Mouse (Mus musculus): ENCODE data around the gene Wnt2b. TPM values are rescaled to one million over a fixed set of nuclear protein-coding genes. Genes with fewer than 3 reads are reported as not detected.

Wnt2b gene
- 0.36 and 1.1 TPM in 2 replicates for polyA plus RNA-seq (2015; fragmentation: Nextera tagmentation; extraction: Ambion mirVana)

DNA sequence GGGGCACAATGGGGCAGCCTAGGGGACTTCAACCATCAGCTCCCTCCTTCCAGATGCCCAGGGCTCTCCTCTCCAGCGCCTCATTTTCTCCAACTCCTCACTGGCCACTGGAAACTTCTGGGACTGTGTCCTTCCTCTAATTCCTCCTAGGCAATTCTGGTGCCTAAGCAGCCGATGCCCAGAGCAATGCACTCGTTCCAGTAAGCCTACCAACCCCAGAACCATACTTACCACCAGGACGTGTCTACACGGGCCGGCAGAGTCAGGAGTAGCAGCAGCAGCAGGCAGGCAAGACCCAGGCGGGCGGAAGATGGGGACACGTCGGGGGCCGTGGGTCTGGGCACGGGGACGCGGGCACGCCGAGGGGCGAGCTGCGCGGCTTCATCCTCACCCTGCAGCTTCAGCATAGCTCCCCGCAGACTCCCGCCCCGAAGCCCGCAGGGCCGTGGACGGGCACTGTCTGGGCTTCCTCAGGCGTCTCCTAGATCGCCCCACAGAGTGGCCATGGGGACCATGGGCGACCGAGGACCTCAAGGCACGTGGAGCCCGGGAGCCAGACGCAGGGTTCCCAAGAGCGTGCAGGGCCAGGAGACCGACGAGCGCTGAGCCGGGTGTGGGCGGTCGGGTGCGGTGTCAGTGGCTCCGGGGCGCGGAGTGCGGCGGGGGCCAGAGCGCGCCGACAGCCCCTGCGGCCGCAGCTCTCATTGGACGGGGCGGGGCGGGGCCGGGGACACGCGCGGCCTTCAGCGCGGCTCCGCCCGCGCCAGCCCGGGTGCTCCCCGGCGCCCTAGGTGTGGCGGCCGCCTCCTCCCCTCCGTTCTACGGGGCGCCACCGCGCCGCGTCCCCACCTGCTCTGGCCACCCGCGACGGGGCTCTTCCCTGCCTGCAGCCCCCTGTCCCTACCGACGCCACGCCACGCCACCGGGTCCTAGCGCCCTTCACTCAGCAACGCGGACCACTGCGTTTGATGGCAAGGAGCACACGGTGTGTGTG is at the start of gene Wnt2b:
TSS of gene Wnt2b (minus strand) at position 856 of the 994 bp plus-strand sequence.
- peak within 1 kb of the TSS; percentile 51 for H3K4me3 ChIP-seq (replicated peaks)
- peaks cover 89% of the 10 kb centered on the region for H3K27me3 ChIP-seq
- peaks cover 37% of the 10 kb centered on the region for H3K4me1 ChIP-seq
- WGBS = 2% methylated on average over 85 of the region's 87 CpGs
- no peaks in the 10 kb centered on the region for H3K36me3 ChIP-seq
- no peak within 1 kb of the TSS for H3K27ac ChIP-seq
- H3K9me3 ChIP-seq (replicated peaks) = no peaks in the 10 kb centered on the region
- peak within 1 kb of the TSS; percentile 83 for H3K4me2 ChIP-seq
- peak; percentile 67 for ATAC-seq (replicated peaks; ENCODE audit: low FRiP score)
- peak within 1 kb of the TSS; percentile 33; the same call in 1 of the 2 replicates for H3K9ac ChIP-seq

DNA sequence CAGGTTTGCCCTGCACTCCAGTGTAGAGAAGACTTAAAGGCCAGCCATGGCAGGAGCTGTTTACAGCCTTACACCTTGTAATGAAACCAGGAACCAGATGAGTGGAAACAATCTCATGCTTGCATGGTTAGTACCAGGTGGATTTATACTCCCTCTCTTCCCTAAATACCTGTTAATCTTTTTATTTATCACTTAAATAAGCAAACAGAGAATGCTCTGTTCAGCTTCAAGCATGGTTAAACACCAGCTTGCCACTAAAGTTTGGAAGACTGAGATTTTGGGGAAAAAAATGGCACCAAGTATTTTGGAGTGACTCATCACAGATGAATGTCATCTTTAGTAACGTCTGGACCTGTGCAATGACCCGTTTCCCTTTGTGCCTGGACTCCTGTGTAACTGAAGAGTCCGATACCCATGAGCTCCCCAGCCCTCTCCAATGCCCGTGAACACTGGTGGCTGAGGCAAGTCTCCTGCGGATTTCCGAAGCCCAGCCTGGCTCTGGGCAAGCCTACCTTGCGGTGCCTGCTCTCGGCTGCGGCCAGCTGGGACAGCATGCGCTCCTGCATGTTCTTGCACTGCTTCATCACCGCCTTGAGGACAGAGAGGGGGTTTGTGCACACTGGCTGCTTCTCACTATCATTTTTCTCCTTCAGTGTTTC is 49.1 kb upstream of the Wnt2b start:
- no peak overlapping the region for H3K9ac ChIP-seq
- no peaks in the 10 kb centered on the region for H3K27me3 ChIP-seq
- no peak overlapping the region for H3K4me2 ChIP-seq
- WGBS = 72% methylated on average over 11 of the region's 11 CpGs
- H3K27ac ChIP-seq = 0 out of 2 replicates have a peak overlapping the region, but pooled peaks have one; percentile 5
- peaks cover 57% of the 10 kb centered on the region for H3K36me3 ChIP-seq
- ATAC-seq (replicated peaks; ENCODE audit: low FRiP score) = no peak
- H3K9me3 ChIP-seq (replicated peaks) = no peaks in the 10 kb centered on the region
- H3K4me3 ChIP-seq (replicated peaks) = no peak overlapping the region
- H3K4me1 ChIP-seq = 0 out of 2 replicates have a peak, but pooled peaks cover under 1% of the 10 kb centered on the region

DNA sequence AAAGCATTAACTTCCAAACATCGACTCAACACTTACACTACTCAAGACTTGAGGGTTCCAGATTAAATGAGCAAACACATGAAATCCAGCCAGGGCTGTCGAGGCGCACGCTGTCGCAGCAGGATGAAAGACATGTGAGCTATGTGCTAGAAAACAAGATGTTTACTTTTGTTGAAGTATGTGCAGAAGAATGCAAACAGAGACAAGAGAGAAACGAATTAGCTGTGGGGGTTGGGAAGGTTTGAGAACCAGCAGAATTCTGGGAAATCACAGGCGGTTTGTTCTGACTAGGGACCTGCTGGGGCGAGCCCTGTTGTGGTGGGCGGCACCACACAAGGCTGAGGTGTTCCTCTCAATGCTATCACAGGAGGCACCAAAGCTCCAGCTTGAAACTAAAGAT is 46.3 kb upstream of the Wnt2b start:
- Histone ChIP-seq H3K36me3 (peaks cover 85% of the 10 kb centered on the region), H3K4me1 (no peaks in the 10 kb centered on the region), H3K27me3 (no peaks in the 10 kb centered on the region), H3K9ac (no peak overlapping the region), H3K27ac (no peak overlapping the region), H3K4me2 (no peak overlapping the region), H3K9me3 (replicated peaks) (no peaks in the 10 kb centered on the region), H3K4me3 (replicated peaks) (no peak overlapping the region)
- no peak for ATAC-seq (replicated peaks; ENCODE audit: low FRiP score)
- 88% methylated on average over 9 of the region's 9 CpGs for WGBS

DNA sequence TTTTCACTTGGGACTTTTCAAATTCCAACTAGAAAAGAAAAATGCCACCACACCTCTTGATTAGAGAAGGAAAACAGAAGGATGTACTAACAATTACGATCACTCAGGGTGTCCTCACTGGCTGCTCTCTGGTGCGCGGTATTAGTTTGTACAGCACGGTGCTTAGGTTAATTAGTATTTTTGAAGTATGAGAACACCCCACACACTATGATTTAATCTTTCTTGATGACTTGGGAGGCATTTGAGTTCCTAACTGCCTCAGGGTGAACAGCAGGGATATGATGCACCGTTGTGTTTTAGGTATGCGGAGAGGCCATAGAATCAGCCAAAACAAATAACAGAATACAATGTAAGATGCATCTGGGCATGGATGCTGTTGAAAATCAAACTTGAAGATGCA is 44.4 kb upstream of the Wnt2b start:
- Histone ChIP-seq H3K27ac (0 out of 2 replicates have a peak overlapping the region, but pooled peaks have one; percentile 6), H3K9me3 (replicated peaks) (no peaks in the 10 kb centered on the region), H3K27me3 (no peaks in the 10 kb centered on the region), H3K4me3 (replicated peaks) (no peak overlapping the region), H3K4me2 (no peak overlapping the region), H3K36me3 (peaks cover 97% of the 10 kb centered on the region), H3K4me1 (no peaks in the 10 kb centered on the region), H3K9ac (no peak overlapping the region)
- WGBS = 72% methylated on average over 6 of the region's 6 CpGs
- no peak for ATAC-seq (replicated peaks; ENCODE audit: low FRiP score)

DNA sequence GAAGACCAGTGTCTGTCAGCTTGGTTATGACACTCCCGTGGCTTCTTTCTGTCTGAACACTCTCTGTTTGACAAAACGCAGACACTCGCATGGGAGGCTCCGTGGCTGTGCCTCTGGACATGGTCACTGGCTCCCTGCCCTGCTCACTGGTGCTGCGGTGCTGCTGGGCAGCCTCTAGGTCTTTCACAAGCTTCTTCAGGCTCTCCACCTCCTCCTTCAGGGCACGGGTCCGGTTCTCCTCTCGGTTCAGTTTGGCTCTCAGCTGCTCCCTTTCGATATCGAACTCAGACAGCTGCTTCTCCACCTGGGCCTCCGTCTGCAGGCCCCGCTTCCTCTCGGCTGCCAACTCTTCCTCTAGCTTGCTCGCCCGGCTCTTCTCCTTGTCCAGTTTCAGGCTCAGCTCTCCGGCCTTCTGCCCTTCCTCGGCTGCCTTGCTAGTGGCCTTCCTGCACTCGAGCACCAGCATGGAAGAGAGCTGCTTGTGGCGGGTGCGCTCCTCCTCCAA is 43.9 kb upstream of the Wnt2b start:
- peak overlapping the region; percentile 6; the same call in 1 of the 2 replicates for H3K27ac ChIP-seq
- H3K36me3 ChIP-seq = peaks cover 92% of the 10 kb centered on the region
- 86% methylated on average over 20 of the region's 20 CpGs for WGBS
- H3K4me1 ChIP-seq = no peaks in the 10 kb centered on the region
- H3K9me3 ChIP-seq (replicated peaks) = no peaks in the 10 kb centered on the region
- H3K4me3 ChIP-seq (replicated peaks) = no peak overlapping the region
- ATAC-seq (replicated peaks; ENCODE audit: low FRiP score) = no peak
- no peak overlapping the region for H3K4me2 ChIP-seq
- H3K27me3 ChIP-seq = no peaks in the 10 kb centered on the region
- no peak overlapping the region for H3K9ac ChIP-seq

DNA sequence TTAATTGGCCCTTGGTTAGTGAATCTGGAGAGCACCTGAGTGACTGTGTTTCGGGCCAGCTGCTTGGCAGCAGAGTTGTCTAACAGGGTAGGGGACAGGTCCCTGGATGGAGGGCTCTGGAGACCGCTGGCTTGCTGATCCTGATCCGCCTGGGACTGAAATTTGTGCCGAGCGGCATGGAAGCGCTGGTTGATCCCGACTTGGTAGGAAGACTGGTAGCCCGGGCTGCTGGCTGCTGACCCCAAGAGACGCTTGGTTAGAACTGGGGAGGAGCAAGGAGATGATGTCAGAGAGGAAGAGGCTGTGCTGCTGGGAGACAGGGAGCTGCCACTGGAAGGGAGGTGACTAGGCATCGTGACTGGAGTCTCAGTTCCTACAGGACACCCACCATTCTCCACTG is 43.3 kb upstream of the Wnt2b start:
- H3K4me1 ChIP-seq = no peaks in the 10 kb centered on the region
- H3K9ac ChIP-seq = no peak overlapping the region
- H3K27me3 ChIP-seq = no peaks in the 10 kb centered on the region
- no peak overlapping the region for H3K4me3 ChIP-seq (replicated peaks)
- 89% methylated on average over 10 of the region's 10 CpGs for WGBS
- H3K27ac ChIP-seq = no peak overlapping the region
- H3K4me2 ChIP-seq = no peak overlapping the region
- no peak for ATAC-seq (replicated peaks; ENCODE audit: low FRiP score)
- peaks cover 86% of the 10 kb centered on the region for H3K36me3 ChIP-seq
- H3K9me3 ChIP-seq (replicated peaks) = no peaks in the 10 kb centered on the region

DNA sequence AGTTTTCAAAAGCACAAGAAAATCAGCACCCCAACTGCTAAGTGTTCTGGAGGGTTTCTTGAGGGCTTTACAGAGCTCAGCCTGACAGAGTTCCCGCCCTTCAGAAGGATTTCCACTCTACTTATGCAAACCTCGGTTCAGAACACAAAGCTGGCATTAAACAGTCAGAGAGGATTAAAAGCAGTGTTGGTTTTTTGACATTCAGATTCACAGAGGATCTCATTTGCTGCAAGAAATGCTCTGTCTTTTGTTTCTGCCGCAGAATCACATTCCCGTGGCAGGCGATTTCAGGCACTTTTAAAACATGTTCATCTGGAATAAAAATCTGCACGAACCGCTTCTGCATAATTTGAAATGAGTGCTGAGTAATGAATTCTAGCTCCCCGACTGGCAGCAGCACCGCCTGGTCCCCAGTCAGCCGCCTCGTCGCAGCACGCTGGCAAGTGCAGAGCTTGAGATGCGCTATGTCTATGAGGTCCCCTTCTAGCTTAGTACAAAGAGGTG is 42.3 kb upstream of the Wnt2b start:
- H3K27ac ChIP-seq = no peak overlapping the region
- no peak overlapping the region for H3K9ac ChIP-seq
- 91% methylated on average over 14 of the region's 14 CpGs for WGBS
- peaks cover 76% of the 10 kb centered on the region for H3K36me3 ChIP-seq
- no peak overlapping the region for H3K4me3 ChIP-seq (replicated peaks)
- H3K4me1 ChIP-seq = no peaks in the 10 kb centered on the region
- H3K27me3 ChIP-seq = no peaks in the 10 kb centered on the region
- no peak overlapping the region for H3K4me2 ChIP-seq
- H3K9me3 ChIP-seq (replicated peaks) = no peaks in the 10 kb centered on the region
- no peak for ATAC-seq (replicated peaks; ENCODE audit: low FRiP score)

DNA sequence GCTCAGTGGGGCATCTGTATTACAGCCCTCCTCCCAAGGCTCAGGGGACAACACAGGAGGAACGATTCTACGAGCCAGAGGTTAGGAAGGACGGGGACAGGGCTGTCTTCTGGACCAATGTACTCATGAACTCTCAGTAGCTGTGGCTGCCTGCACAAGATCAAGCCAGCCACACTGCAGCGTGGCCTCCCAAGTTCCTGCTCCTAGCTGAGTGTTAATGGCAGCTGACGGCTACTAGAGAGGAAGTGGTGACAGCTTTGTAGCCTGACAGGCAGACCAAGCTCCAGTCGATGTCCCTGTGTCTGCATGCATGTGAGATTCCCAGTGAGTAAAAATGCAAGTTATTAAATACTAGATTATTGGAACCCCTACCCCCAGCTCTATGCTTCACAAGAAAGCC is 39.7 kb upstream of the Wnt2b start:
- Histone ChIP-seq H3K9me3 (replicated peaks) (no peaks in the 10 kb centered on the region), H3K9ac (no peak overlapping the region), H3K27me3 (no peaks in the 10 kb centered on the region), H3K27ac (no peak overlapping the region), H3K4me1 (peaks cover 7% of the 10 kb centered on the region; the same call in 1 of the 2 replicates), H3K4me3 (replicated peaks) (no peak overlapping the region), H3K36me3 (peaks cover 52% of the 10 kb centered on the region), H3K4me2 (no peak overlapping the region)
- WGBS = 72% methylated on average over 6 of the region's 6 CpGs
- ATAC-seq (replicated peaks; ENCODE audit: low FRiP score) = no peak

DNA sequence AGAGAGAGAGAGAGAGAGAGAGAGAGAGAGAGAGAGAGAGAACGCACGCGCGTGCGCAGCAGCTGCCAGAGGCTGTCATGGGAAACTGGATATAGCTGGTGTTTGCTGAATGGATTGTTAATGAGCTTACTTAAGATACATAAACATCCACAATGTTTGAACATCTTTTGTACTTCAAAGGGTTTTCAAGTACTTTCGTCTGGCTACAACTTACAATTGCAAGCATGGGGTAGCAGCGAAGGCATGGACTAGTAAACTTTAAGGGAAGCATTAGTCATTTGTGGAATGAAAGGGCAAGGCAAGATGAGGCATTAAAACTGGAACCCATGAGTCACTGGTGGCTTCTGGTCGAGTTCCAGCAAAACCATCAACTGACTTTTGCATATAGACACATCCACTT is 38.8 kb upstream of the Wnt2b start:
- Histone ChIP-seq H3K36me3 (peaks cover 43% of the 10 kb centered on the region), H3K4me1 (peaks cover 7% of the 10 kb centered on the region; the same call in 1 of the 2 replicates), H3K4me2 (no peak overlapping the region), H3K9ac (no peak overlapping the region), H3K27me3 (no peaks in the 10 kb centered on the region), H3K4me3 (replicated peaks) (no peak overlapping the region), H3K9me3 (replicated peaks) (no peaks in the 10 kb centered on the region), H3K27ac (no peak overlapping the region)
- WGBS = 90% methylated on average over 8 of the region's 8 CpGs
- no peak for ATAC-seq (replicated peaks; ENCODE audit: low FRiP score)

DNA sequence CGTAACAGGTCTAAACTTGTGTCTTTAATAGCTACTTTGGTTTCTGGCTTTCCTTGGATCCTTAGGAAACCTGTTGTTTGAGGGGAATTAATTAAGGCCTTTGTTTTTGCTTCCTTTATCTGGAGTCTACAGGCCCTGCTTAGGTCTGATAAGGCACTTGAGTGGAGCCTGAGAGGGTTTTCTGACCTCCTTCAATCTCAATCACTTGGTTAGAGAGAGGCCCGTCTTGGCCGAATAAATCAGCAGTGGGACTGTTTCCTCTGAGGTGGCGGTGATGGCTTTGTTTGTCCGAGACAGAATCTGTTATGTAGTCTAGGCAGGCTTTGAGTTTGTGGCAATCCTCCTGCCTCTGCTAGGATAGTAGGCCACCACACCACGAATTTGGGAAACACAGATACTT is 35.8 kb upstream of the Wnt2b start:
- Histone ChIP-seq H3K27me3 (no peaks in the 10 kb centered on the region), H3K36me3 (peaks cover 13% of the 10 kb centered on the region), H3K9me3 (replicated peaks) (no peaks in the 10 kb centered on the region), H3K4me2 (no peak overlapping the region), H3K9ac (no peak overlapping the region), H3K4me1 (peaks cover 27% of the 10 kb centered on the region), H3K27ac (peak overlapping the region; percentile 10), H3K4me3 (replicated peaks) (no peak overlapping the region)
- WGBS = 45% methylated on average over 6 of the region's 6 CpGs
- no peak for ATAC-seq (replicated peaks; ENCODE audit: low FRiP score)

DNA sequence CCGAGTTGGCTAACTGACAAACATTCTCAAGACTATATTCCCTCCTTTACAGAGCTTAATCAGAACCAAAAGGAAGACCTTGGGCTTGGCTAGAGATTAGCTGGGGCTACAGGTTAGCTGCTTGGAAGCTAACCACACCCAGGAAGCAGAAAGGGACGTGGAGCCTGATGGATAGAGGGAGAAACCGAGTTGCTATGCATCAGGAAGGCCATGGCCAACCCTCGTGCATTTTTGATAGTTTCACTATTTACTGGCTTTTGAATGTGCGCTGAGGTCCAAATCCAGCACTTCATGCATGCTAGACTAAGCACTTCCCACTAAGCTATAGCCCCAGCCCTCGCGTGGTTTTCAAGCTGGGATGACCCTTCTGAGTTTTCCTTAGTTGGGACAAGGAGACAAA is 34.0 kb upstream of the Wnt2b start:
- no peaks in the 10 kb centered on the region for H3K36me3 ChIP-seq
- WGBS = 82% methylated on average over 7 of the region's 7 CpGs
- no peaks in the 10 kb centered on the region for H3K9me3 ChIP-seq (replicated peaks)
- H3K4me3 ChIP-seq (replicated peaks) = no peak overlapping the region
- ATAC-seq (replicated peaks; ENCODE audit: low FRiP score) = no peak
- H3K4me2 ChIP-seq = no peak overlapping the region
- H3K27me3 ChIP-seq = no peaks in the 10 kb centered on the region
- H3K27ac ChIP-seq = no peak overlapping the region
- H3K9ac ChIP-seq = no peak overlapping the region
- H3K4me1 ChIP-seq = peaks cover 28% of the 10 kb centered on the region

DNA sequence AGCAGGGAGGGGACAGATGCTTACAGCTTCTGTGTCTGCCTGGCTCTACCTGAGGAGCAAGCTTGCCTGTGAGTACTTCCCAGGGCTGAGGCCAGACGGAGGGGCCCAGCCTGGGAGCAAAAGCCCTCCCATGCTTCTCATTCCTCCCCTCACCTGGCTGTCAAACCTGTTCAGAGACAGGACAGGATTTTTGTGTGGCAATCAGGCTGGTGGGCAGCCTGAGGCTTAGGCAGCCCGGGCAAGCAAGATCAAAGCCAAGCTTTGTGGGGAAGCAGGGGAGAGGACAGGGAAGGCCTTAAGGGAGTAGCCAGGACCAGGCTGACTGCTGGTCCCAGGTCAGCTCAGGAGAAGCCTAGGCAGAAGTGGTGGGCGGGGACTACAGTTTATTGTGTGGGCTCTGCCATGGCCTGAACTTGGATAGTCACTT is 32.7 kb upstream of the Wnt2b start:
- Histone ChIP-seq H3K4me1 (peaks cover 28% of the 10 kb centered on the region), H3K4me3 (replicated peaks) (no peak overlapping the region), H3K27me3 (no peaks in the 10 kb centered on the region), H3K27ac (peak overlapping the region; percentile 66), H3K36me3 (no peaks in the 10 kb centered on the region), H3K9me3 (replicated peaks) (no peaks in the 10 kb centered on the region), H3K9ac (no peak overlapping the region), H3K4me2 (no peak overlapping the region)
- WGBS = 43% methylated on average over 3 of the region's 3 CpGs
- ATAC-seq (replicated peaks; ENCODE audit: low FRiP score) = no peak
